Mouse (Mus musculus) layer of hippocampus, adult 11-12 months (tissue): ENCODE results near the gene Cdsn.

Experiments
- DNase-seq: peaks from one replicate; pipeline ENCODE4 v3.0.0; 2022; ENCODE audit warnings: low spot score

The Cdsn gene

DNA sequence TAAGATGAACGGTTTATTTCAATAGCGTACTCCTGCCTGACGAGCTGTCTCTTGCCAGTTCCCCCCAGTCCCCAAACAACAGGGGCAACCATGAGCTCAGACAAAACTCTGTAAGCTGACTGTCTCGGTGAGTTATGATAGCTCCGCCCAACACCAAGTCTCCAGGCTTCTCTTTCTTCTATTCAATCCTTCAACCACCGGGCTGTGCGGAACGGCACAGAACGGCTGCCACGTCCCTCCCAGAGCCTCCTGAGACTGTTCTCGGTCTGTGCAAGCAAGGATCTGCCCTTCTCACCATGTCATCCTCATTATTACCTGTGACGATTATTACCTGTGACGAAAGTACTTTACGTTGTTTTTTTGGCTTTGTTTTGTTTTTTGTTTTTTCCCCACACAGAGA, 18.9 kb downstream of the Cdsn start:
- no peak for DNase-seq

DNA sequence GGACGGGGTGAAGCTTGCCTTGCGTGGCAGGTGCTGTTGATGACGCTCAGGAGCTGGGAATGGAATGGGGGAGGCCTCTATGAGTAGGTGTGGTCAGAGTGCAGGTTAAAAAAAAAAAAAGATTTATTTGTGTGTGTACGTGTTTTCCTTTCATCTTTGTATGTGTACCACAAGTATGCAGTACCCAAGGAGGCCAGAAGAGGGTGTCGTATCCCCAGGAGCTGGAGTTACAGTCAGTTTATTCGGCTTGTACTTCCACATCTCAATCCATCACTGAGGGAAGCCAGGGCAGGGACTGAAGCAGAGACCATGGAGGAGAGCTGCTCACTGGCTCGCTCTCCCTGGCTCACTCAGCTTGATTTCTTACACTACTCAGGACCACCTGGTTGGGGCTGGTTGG, 19.5 kb downstream of the Cdsn start:
- DNase-seq: no peak

DNA sequence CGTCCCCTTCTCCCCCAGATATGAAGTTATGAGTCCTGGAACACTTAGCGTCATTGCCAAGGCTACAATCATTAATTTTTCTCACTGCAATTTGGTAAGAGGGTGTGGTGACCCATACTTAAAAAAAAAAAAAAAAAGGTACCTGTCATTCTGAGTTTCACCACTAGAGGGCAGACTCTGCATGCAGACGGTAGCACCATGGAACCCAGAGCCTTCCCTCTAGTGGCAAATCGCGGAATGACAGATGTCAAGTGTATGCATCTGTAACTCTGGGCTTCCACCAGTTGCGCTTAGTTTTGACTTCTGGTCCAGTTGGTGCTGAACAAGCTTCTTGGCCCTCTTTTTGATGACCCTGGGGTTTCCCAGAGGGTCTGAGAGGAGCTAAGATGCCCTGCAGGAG, 26.3 kb downstream of the Cdsn start:
- DNase-seq: peak; percentile 83

DNA sequence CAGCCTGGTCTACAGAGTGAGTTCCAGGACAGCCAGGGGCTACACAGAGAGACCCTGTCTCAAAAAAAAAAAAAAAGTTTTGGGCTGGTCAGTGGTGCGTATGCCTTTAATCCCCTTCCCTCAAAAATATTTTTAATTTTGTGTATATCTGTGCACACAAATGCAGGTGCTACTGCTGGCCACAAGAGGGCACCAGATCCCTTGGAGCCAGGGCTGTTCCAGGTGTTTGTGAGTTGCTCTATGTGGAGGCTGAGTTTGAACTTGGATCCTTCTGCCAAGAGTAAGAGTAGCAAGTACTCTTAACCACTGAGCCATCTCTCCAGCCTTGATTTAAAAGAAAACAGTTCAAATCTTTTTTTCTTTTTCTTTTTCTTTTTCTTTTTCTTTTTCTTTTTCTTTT, 31.0 kb downstream of the Cdsn start:
- DNase-seq: no peak

DNA sequence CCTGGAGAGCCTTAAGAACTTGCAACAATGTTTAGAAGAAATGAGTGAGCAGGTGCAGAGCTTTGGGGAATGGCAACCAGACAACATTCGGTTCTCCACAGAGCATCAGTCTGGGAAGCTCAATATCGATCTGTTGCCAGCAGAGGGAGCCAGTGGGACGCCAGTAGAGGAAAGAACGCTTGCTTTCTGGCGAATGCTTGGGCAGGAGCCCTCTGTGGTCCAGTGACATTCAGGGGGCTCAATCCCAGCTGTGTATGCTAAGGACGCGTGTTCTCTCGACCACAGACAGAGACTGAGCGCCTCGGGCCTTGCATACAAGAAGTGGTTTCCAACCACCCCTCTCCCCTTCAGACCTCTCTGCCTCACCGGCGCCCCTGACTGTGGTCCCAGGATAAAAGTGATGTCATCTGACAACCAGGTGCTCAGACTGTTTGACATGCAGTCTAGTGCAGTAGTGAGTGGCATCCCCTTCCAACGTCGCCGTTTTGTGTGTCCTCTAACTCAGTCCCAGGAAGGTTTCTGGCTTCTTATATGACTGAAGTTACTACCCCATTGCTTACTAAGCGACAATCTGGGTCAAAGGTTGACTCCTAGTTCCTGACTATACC, 32.5 kb downstream of the Cdsn start:
- DNase-seq: peak; percentile 84

DNA sequence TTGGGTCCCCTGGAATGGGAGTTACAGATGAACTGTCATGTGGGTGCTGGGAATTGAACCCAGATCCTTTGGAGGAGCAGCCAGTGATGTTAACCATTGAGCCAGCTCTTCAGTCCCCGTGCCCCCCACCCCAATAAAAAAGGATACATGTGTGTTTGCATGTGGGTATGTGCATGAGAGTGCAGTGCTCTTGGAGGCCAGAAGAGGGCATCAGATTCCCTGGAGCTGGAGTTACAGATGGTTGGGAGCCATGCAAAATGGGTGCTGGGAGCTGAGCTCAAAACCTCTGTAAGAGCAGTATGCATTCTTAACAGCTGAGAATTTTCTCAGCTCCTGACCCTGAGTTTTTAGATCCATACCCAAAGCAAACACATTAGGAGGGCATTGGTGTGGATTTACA, 35.4 kb downstream of the Cdsn start:
- DNase-seq: no peak

DNA sequence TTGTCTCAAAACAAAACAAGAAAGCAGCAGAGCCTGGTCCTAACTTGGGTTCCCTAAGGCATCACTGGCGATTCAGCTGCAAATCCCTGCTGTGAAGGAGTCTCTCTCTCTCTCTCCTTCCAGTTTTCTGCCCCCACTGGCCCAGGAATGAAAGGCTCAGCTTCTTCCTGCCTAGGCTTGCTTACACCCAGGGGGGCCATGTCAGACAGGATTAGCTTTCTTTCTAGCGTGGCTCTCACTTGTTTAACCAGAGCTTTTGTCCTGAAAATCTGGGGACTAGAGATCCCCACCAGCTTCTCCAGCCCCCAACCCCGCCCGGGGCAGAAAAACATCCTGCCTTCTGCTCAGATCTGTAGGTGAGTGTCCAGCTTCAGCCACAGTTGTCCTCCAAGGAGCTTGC, 36.5 kb downstream of the Cdsn start:
- DNase-seq: no peak

DNA sequence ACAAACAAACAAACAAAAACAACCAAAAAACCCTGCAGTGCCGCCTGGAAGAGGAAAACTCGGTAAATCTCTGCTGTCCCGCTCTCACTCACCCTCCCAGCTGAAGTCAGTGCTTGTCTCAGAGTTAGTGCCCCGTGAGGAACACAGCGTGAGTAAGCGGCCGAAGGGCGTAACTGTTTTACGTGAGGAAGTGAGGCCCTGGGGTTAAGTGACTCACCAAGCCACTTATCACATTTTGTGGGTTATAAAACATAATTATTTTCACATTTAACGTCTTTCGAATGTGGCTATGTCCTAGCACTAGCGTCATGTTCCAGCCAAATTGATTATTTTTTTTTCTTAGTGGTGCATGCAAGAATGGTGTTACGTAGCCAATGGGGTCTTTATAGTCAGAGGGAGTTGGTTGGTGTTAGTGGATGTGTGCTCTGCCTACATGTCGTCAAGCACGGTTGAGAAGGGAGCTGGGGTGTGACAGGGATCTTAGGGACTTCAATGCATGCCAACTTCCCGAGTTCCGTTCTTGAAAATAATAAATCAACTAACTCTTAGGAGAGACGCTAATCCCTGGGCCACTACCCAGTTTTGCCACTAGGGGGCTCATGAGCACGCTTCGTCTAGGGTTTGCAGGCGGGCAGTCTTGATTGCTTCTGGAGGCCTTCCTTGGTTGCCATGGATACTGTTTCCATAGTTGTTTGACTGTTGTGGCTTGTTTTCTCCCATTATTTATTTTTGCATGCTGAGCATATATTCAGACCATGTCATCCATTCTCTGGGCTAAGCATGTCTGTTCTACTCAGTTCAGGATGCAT, 38.7 kb downstream of the Cdsn start:
- DNase-seq: peak; percentile 81

DNA sequence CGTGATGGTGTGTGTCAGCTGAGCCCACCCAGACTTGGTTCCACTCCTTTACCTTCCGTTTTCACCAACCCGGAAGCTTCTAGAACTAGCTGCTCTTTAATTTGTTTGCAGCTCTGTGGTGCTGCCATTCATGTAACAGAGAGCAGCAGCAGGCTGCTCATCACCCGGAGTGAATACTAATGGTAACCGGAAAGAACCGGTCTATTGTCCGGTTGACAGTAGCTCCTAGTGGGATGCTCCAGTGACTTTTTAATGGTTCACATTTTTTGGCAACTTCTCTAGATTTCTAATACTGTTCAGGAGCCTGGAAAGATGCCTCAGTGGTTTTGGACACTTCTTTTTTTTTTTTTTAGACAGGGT, 39.3 kb downstream of the Cdsn start:
- DNase-seq: no peak

DNA sequence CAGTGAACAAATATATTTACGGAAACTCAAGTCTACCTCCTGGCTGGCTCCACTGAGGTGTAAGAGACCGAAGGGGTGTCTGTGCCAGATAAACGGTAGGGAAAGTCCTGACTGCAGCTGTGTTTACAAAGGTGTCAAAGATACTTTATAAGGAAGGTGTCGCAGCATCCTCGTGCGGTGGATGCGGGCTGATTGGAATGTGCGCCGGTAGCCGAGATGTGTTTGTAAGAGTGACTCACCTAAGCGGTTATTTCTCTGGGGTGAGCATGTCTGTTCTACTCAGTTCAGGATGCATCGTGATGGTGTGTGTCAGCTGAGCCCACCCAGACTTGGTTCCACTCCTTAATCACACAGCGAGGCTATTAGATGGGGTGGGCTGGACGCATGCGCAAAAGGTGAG, 39.8 kb downstream of the Cdsn start:
- DNase-seq: no peak

DNA sequence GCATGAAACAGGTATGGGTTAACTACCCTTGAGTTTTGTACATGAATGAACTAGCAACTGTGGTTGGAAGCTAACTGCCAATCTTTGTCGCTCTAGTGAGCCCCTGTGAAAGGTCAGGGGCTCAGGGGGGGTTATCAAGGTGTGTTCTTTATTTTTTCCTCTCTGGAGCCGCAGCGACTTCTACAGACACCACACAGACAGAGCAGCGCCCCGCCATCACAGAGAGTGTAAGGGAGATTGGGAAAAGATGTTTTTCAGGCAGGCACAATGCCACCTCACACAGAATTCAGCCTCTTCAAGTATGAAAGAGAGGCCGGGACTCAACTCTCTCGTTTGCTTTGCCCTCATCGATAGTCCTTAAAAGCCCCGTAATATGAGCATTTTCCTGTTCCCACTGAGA, 40.2 kb downstream of the Cdsn start:
- no peak for DNase-seq

DNA sequence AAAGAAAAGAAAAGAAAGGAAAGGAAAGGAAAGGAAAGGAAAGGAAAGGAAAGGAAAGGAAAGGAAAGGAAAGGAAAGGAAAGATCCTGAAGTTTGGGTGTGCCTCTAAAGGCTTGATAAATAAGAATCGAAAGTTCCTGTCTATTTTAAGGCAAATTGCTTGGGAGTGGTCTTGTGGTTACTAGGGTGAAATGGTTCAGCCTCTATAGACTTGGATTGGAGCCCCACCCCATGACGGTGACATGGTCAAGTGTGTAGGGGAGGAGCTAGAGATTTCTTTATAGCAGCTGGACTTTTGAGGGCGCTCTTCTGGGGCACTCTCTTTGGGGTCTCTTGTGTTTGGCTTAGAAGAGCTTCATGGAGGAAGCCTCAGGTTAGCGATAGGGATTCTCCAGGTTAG, 41.9 kb downstream of the Cdsn start:
- no peak for DNase-seq

DNA sequence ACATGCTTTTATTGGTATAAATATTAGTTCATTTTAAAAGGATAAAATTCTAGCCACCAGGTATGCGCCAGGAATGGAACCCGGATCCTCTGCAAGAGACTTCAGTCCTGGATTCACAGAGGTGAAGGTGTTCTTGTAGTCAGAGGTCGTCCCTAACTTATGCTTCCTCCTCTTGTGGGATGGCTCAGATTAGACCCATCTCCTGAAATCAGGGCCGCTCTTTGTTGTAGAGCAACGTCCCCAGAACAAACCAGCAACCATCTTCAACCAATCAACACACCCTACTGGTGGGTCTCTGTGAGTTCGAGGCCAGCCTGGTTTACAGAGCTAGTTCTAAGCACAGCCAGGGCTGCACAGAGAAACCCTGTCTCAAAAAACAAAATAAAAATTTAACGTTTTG, 42.5 kb downstream of the Cdsn start:
- no peak for DNase-seq

DNA sequence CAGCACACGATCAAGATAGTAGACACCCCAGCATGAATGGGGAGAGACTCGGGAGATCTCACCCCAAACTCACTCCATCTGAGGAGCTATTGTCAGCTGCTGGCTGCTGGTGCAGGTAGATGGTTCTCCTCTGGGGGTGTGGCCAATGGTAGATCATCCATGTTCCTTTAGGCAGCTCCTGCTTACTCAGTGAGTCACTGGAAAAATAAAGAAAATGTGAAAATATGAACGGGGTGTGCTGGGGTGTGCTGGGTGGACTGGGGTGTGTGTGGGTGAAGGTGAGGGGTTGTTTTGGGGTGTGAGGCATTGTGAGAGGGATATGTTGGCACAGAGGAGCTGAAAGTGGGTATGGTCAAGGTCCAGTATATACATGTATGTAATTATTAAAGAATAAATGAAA, 45.5 kb downstream of the Cdsn start:
- no peak for DNase-seq

DNA sequence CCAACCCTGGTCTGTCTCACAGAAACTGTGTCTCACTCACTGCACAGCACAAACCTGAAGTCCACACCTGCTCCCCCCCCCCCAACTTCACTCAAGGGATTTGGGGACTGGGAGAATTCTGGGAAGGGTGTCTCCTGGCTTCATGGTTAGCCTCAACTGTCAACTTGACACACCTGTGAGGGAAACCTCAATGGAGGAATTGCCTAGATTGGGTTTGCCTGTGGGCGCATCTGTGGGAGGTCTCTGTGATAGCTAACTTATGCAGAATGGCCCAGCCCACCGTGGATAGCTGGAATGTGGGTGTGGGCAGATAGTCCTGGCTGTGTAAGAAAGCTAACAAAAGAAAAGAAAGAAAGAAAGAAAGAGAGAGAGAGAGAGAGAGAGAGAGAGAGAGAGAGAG, 49.3 kb downstream of the Cdsn start, which contains the start of gene Sfta2:
Gene Sfta2, plus strand, starts transcription at position 301 of the 400 bp plus-strand sequence.
- no peak for DNase-seq

DNA sequence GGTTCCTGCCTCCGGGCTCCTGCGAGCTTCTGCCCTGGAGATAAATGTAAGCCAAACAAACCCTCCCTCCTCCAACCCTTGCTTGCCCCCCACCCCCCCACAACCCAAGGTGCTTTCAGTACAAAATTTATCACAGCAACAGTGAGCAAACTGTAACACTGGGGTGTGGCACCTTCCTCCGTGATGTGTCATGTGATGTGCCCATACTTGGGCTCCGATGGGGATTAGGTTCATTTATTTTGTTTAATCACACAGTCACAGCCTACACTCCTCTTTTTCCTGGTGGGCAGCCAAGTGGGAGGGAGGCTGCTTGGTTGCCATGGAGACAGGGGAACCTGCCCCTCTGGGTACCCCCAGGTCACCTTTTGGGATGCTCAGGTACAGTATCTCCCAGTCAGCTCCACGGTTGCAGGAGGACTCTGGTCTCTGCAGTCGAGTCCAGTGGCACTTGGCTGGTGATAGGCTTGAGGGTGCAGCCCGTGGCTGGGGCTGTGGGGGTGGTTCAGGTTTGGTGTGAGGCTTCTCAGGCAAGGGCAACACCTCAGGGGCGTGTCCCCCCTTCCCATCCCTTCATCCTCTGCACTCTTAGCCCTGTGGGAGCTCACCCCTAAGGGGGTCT, 49.9 kb downstream of the Cdsn start:
- DNase-seq: no peak
